Mouse (Mus musculus) lung, embryonic 14.5 days (tissue): ENCODE data around the gene 2010003K11Rik. TPM values are rescaled to one million over a fixed set of nuclear protein-coding genes. Genes with fewer than 3 reads are reported as not detected.
A peak's percentile ranks its signal among the peaks of the same experiment; 100 is the strongest.

Experiments used
- ATAC-seq: fragments of 200-750 bp; cut with Nextera tagmentation; 2 replicates; pipeline ENCODE4 v1.8.0; 2017; ENCODE audit warnings: mild to moderate bottlenecking, moderate TSS enrichment, moderate library complexity; ENCODE audit not compliant: insufficient read depth
- DNase-seq: peaks from one replicate; pipeline ENCODE4 v3.0.0-alpha.2; 2015
- H3K27ac ChIP-seq: fragments of 300-500 bp; sonication (generic); 2 replicates; pipeline ENCODE4 v1.5.1; 2014; ENCODE audit warnings: low read depth, mild to moderate bottlenecking, moderate library complexity
- H3K27me3 ChIP-seq: fragments of 300-500 bp; sonication (generic); 2 replicates; pipeline ENCODE4 v1.6.1; 2014; ENCODE audit warnings: low read length, control low read depth; ENCODE audit not compliant: insufficient read depth
- H3K36me3 ChIP-seq: fragments of 300-500 bp; sonication (generic); 2 replicates; pipeline ENCODE4 v1.6.1; 2014; ENCODE audit warnings: control low read depth; ENCODE audit not compliant: insufficient read depth
- H3K4me1 ChIP-seq: fragments of 300-500 bp; sonication (generic); 2 replicates; pipeline ENCODE4 v1.6.1; 2014; ENCODE audit warnings: antibody characterized with exemption, control low read depth; ENCODE audit not compliant: insufficient read depth
- H3K4me2 ChIP-seq: fragments of 300-500 bp; sonication (generic); 2 replicates; pipeline ENCODE4 v1.6.1; 2014; ENCODE audit warnings: mild to moderate bottlenecking
- H3K4me3 ChIP-seq: fragments of 300-500 bp; sonication (generic); 2 replicates; pipeline ENCODE4 v1.5.1; 2014; ENCODE audit warnings: low read depth, low read length
- H3K9ac ChIP-seq: fragments of 300-500 bp; sonication (generic); 2 replicates; pipeline ENCODE4 v1.6.1; 2014
- H3K9me3 ChIP-seq: fragments of 300-500 bp; sonication (generic); 2 replicates; pipeline ENCODE4 v1.6.1; 2016; ENCODE audit warnings: low read depth, low read length, control low read depth
- CTCF ChIP-seq: IDR thresholded peaks from 2 replicates; pipeline ENCODE4 v1.5.1; 2016; ENCODE audit warnings: antibody characterized with exemption, low read depth
- WGBS: fragments of 180-500 bp; shearing (Covaris S2); extraction: QIAGEN DNeasy Blood & Tissue Kit; methylation state at CpG from one replicate; pipeline ENCODE4 v1.1.7; 2014; 5-methylcytosine and 5-hydroxymethylcytosine counted together
- polyA plus RNA-seq: library from polyadenylated mRNA; unstranded; fragments of >200 nt; fragmentation: Nextera tagmentation; extraction: Ambion mirVana; gene quantifications from 2 replicates; pipeline ENCODE4 v1.2.1, GENCODE M21; 2014

Gene 2010003K11Rik
- polyA plus RNA-seq, 1 experiment from 2014 or later, result not detected

DNA sequence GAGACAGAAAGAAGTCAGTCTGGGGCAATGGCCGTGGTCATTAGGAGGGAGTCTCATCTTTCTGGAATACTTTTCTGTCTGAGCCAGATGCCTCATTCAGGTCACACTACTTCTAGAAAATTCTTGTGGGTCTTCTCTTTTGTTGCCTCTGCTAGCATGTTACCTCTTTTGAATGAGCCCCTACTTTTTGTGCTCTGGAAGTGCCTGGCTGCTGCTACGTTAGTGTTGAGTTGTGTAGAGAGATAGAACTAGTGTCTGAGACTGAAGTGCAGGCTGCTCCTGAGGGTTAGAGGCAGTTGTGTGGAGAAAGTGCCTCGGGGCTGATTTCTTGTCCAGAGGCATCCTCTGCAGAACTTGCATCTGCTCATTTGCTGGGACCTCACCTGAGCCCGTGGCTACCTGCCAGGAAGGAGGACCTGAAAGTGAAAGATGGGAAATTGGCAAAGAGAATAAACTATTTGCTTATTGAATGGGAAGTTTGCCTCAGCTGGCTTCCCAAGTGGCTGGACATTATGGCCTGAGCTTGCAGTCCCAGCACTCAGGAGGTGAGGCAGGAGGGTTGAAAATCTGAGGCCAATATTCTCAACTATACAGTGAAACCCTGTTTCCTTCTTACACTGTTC lies 15.0 kb upstream of the 2010003K11Rik start:
- Histone ChIP-seq H3K9me3 (no peaks in the 10 kb centered on the region), H3K4me2 (no peak overlapping the region), H3K4me3 (no peak overlapping the region), H3K36me3 (no peaks in the 10 kb centered on the region), H3K9ac (no peak overlapping the region), H3K4me1 (peaks cover 3% of the 10 kb centered on the region; the same call in 1 of the 2 replicates), H3K27me3 (no peaks in the 10 kb centered on the region), H3K27ac (no peak overlapping the region)
- no peak for DNase-seq
- 66% methylated on average over 4 of the region's 4 CpGs for WGBS
- no peak for ATAC-seq
- TF ChIP-seq CTCF, result no peak

DNA sequence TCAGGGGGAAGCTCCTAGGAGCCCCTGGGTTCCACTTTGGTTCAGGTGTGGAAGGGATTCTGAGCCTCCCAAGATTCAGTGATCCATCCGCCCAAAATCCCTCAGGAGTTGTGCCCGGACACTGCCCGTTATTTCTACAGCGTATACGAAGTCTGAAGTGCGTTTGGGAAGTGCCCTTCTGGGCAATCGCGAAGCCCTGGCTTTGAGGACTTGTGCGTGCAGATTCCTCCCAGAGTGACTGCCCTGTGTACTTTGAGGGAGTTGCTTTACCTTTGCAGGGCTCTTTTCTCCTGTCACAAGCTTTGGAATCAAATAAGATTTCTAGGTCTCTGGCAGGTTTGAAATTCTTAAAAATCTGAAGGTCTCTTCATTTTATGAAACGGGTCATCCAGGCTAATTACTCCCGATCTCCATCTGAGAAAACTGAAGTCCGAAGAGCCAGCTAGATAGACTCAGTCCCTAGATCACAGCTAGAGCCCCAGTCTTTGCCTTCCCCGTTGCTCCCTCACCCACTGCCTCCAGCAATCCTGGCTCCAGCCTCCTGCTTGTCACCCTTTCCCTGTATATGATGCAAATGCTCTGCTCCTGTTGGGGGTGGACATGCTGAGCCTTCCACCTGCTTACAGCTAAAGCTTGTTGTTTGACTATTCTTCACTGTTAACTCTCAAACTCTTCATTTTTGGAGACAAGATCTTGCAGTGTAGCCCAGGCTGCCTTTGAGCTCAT lies 12.9 kb upstream of the 2010003K11Rik start:
- DNase-seq, result peak; percentile 22
- no peak overlapping the region for H3K27ac ChIP-seq
- H3K9me3 ChIP-seq, result no peaks in the 10 kb centered on the region
- H3K4me3 ChIP-seq, result peak overlapping the region; percentile 72
- peak overlapping the region; percentile 53; the same call in 1 of the 2 replicates for H3K9ac ChIP-seq
- WGBS, result 8% methylated on average over 13 of the region's 13 CpGs
- no peaks in the 10 kb centered on the region for H3K27me3 ChIP-seq
- TF ChIP-seq CTCF, result no peak
- peak overlapping the region; percentile 91 for H3K4me2 ChIP-seq
- no peak for ATAC-seq
- no peaks in the 10 kb centered on the region for H3K36me3 ChIP-seq
- H3K4me1 ChIP-seq, result peaks cover 3% of the 10 kb centered on the region; the same call in 1 of the 2 replicates

DNA sequence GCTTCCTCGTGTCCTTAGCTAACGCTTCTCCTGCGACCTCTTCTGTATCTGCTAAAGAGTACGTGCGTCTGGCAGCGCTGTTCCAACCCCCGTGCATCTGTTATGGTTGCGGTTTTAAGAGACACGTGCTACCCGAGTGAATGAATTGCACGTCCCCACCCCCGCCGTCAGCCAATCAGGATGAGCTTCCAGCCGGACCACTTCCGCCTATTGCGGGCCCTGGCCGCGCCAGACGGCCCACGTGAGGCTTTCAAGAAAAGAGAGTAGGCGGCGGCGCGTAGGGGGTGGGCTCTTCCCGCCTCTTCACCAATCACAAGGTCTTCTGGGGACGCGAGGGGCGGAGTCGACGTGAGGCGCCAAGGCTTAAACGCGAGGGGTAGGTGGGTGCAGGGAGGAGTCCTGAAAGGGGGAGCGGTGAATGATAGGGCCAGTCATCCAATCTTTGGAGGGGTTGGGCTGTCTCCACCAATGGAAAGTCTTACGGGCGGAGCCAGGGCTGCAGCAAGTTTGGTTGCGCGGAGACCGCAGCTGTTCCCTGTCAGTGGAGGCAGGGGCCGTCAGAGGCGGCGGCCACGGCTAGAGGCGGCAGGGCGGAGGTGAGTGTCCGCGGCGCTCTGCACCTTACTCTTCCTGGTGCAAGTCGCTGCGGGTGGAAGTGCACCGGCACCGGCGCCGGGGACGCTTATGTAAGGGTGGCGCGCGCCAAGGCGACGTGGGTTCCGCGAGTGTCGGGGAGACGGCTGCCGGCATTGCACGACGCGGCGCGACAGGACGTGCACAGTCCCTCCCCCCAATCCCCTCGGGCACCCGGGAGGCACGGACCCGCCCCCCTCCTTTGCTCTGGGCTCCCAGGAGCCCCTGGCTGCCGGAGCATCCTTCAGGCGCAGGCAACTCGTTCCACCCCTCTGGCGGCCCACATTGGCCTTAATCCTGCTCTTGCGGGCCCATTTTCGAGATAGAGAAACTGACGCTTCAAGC lies 11.9 kb upstream of the 2010003K11Rik start, which contains the start of gene Pcx:
Gene Pcx, plus strand, starts transcription at position 487 of the 978 bp plus-strand sequence.
- under 1% methylated on average over 82 of the region's 82 CpGs for WGBS
- H3K4me1 ChIP-seq, result no peaks in the 10 kb centered on the region
- no peaks in the 10 kb centered on the region for H3K27me3 ChIP-seq
- no peaks in the 10 kb centered on the region for H3K36me3 ChIP-seq
- no peak within 1 kb of the TSS for H3K27ac ChIP-seq
- H3K9ac ChIP-seq, result peak within 1 kb of the TSS; percentile 53
- H3K4me2 ChIP-seq, result peak within 1 kb of the TSS; percentile 91
- no peaks in the 10 kb centered on the region for H3K9me3 ChIP-seq
- DNase-seq, result peak; percentile 99
- peak within 1 kb of the TSS; percentile 72 for H3K4me3 ChIP-seq
- 0 out of 2 replicates have a peak, but pooled peaks have one; percentile 2 for TF ChIP-seq CTCF
- peak; percentile 100 for ATAC-seq

DNA sequence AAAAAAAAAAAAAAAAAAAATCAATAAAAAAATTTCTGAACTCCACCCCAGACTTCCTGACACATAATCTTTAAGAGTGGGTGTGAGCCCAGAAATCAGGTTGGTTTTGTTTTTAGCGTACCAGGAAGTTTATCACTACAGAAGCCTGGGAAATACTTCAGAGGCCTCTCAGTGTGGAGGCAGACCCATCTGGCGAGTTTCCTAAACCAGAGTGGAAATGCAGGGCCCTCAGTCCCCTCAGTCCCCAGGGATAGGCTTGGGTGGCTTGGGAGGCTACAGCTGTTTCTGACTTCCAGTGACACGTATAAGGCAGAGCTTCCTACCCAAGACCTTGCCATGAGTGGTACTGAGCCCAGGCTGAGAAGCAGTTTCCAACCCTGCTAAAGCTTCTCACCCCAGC lies 9.4 kb upstream of the 2010003K11Rik start:
- Histone ChIP-seq H3K4me2 (no peak overlapping the region), H3K9me3 (no peaks in the 10 kb centered on the region), H3K27me3 (no peaks in the 10 kb centered on the region), H3K36me3 (no peaks in the 10 kb centered on the region), H3K4me1 (no peaks in the 10 kb centered on the region), H3K9ac (no peak overlapping the region), H3K27ac (no peak overlapping the region), H3K4me3 (no peak overlapping the region)
- 55% methylated on average over 3 of the region's 3 CpGs for WGBS
- DNase-seq (no peak), ATAC-seq (no peak)
- no peak for TF ChIP-seq CTCF

DNA sequence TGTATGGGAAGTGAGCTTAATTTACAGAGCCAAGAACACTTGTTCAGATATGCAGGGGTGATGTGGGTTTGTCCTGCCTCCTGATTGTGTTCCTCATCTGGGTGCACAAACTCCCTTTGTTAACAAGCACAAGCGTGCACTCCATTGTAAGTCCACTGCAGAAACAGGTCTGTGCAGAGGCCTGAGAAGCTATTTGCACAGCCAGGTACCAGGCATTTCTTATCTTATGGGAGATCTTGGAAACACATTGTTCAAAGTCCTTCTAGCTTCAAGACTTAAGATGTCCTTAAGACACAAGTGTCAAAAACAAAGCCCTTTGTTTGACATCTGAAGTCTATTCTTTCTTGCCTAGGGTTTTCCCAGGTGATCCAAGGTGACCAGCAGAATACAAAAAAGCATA lies 6.4 kb upstream of the 2010003K11Rik start:
- H3K27ac ChIP-seq, result no peak overlapping the region
- H3K36me3 ChIP-seq, result no peaks in the 10 kb centered on the region
- no peak overlapping the region for H3K4me3 ChIP-seq
- H3K9ac ChIP-seq, result no peak overlapping the region
- H3K4me1 ChIP-seq, result no peaks in the 10 kb centered on the region
- no peaks in the 10 kb centered on the region for H3K9me3 ChIP-seq
- whole genome bisulfite sequencing, result 77% methylated on average over 1 of the region's 1 CpGs
- DNase-seq (no peak), ATAC-seq (no peak)
- H3K27me3 ChIP-seq, result no peaks in the 10 kb centered on the region
- no peak for TF ChIP-seq CTCF
- H3K4me2 ChIP-seq, result no peak overlapping the region

DNA sequence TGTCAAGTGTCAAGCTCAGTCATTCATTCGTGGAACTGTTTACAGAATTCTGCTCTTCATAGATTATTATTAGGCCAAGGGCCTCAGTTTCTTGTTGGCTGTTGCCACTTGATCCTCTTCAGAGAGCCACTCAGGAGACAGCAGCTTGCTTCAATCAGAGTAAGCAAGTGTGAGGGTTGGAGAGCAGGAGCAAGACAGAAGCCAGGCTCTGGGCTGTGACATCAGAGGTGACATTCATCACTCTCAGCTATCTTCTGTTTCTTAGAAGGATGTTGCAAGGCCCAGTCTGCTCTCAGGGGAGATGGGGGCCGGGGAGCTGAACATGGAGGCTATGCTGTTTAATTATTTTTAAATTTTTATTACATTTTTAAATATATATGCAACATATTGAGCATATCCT lies 4.3 kb upstream of the 2010003K11Rik start:
- no peaks in the 10 kb centered on the region for H3K9me3 ChIP-seq
- no peaks in the 10 kb centered on the region for H3K36me3 ChIP-seq
- H3K4me1 ChIP-seq, result no peaks in the 10 kb centered on the region
- no peak for ATAC-seq
- no peak overlapping the region for H3K4me3 ChIP-seq
- H3K27me3 ChIP-seq, result no peaks in the 10 kb centered on the region
- no peak overlapping the region for H3K9ac ChIP-seq
- no peak overlapping the region for H3K4me2 ChIP-seq
- no peak for DNase-seq
- no peak overlapping the region for H3K27ac ChIP-seq
- no peak for TF ChIP-seq CTCF
- WGBS, result 38% methylated on average over 2 of the region's 2 CpGs
